Mouse (Mus musculus): ENCODE measurements around the gene Prrc2b.
A peak's percentile ranks its signal among the peaks of the same experiment; 100 is the strongest.

DNA sequence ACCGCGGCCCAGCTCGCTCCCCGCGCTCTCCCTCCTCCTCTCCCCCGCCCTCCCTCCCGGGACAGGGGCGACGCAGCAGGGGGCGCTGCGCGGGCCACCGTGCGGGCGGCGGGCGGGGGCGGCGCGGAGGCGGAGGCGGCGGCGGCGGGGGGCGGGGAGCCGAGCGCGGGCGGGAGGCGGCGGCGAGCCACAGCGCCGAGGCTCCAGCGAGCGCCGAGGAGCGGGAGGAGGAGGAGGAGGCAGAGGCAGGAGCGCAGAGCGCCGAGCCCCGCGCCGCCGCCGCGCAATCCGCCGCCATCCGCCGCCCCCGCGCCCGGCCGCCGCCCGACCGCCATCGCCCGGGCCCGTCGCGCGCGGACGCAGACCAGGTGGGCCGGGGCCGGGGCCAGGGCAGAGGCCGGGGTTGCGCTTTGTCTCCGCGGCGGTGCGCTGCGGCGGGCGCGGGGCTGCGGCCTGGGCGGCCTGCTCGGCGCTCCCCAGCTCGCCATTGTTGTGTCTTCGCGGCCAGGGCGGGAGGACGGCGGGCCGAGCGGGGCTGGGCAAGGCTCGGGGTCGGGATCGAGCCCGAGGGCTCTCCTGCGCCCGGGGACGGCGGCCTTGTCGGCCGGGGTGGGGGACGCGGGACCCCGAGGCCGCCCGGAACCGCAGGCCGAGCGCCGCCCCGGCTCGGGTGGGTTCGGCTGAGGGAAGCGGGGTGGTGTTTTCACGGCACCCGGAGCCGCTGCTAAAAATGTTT is at the start of gene Prrc2b:
- TF ChIP-seq CTCF (IDR thresholded peaks at IDR 0.05; ENCODE audit: low read depth) (peak; percentile 38), EP300 (IDR thresholded peaks at IDR 0.05; ENCODE audit: low read depth) (no peak)
